Mouse (Mus musculus) heart, embryonic 14.5 days (tissue): Measurements from ENCODE around the gene Rap1gds1. TPM values are rescaled to one million over a fixed set of nuclear protein-coding genes. Genes with fewer than 3 reads are reported as not detected.

Source experiments
- ATAC-seq: fragments of 200-750 bp; cut with Nextera tagmentation; 2 replicates; pipeline ENCODE4 v1.8.0; 2017; ENCODE audit warnings: low read depth, moderate TSS enrichment; ENCODE audit not compliant: insufficient number of reproducible peaks, insufficient read depth, low FRiP score
- H3K27ac ChIP-seq, 2 experiments: fragments of 200-500 bp in 1 of 2; fragments of 300-500 bp in 1 of 2; sonication (generic) in 1 of 2; replicated peaks in 1 of 2; 2 replicates each; pipeline ENCODE4 v1.5.1; 2012 to 2014; ENCODE audit warnings: low read depth in 2 of 2, low read length in 2 of 2, control low read depth in 1 of 2, mild to moderate bottlenecking in 1 of 2, mixed read lengths in 1 of 2; ENCODE audit not compliant: control insufficient read depth in 1 of 2, insufficient read depth in 1 of 2
- H3K27me3 ChIP-seq: fragments of 300-500 bp; sonication (generic); 2 replicates; pipeline ENCODE4 v1.6.1; 2014; ENCODE audit warnings: mild to moderate bottlenecking, low read length, control low read depth; ENCODE audit not compliant: control insufficient read depth, insufficient read depth
- H3K36me3 ChIP-seq: fragments of 300-500 bp; sonication (generic); 2 replicates; pipeline ENCODE4 v1.6.1; 2014; ENCODE audit warnings: mild to moderate bottlenecking, control low read depth, low read length, mixed read lengths; ENCODE audit not compliant: control insufficient read depth, insufficient read depth
- H3K4me1 ChIP-seq, 2 experiments: fragments of 200-500 bp in 1 of 2; fragments of 300-500 bp in 1 of 2; sonication (generic) in 1 of 2; 2 replicates each; pipeline ENCODE4 v1.6.1; 2012 to 2014; ENCODE audit warnings: low read length in 2 of 2, control low read depth in 1 of 2, mixed read lengths in 1 of 2; ENCODE audit not compliant: control insufficient read depth in 2 of 2, insufficient read depth in 2 of 2
- H3K4me2 ChIP-seq: fragments of 300-500 bp; sonication (generic); 2 replicates; pipeline ENCODE4 v1.6.1; 2014; ENCODE audit warnings: mild to moderate bottlenecking, low read length
- H3K4me3 ChIP-seq, 2 experiments: fragments of 200-500 bp in 1 of 2; fragments of 300-500 bp in 1 of 2; sonication (generic) in 1 of 2; 2 replicates each; pipeline ENCODE4 v1.5.1; 2012 to 2014; ENCODE audit warnings: low read length in 2 of 2, mild to moderate bottlenecking in 2 of 2, control low read depth in 1 of 2, low read depth in 1 of 2, moderate library complexity in 1 of 2; ENCODE audit not compliant: control insufficient read depth in 1 of 2, insufficient read depth in 1 of 2
- H3K9ac ChIP-seq: fragments of 300-500 bp; sonication (generic); 2 replicates; pipeline ENCODE4 v1.6.1; 2014; ENCODE audit warnings: mild to moderate bottlenecking, low read length
- H3K9me3 ChIP-seq: fragments of 300-500 bp; sonication (generic); 2 replicates; pipeline ENCODE4 v1.6.1; 2016; ENCODE audit warnings: low read length, control low read depth; ENCODE audit not compliant: control insufficient read depth
- WGBS: fragments of 180-500 bp; shearing (Covaris S2); extraction: QIAGEN DNeasy Blood & Tissue Kit; methylation state at CpG from one replicate; pipeline ENCODE4 v1.1.7; 2014; 5-methylcytosine and 5-hydroxymethylcytosine counted together
- polyA plus RNA-seq: library from polyadenylated mRNA; unstranded; fragments of >200 nt; fragmentation: Nextera tagmentation; extraction: Ambion mirVana; gene quantifications from 2 replicates; pipeline ENCODE4 v1.2.1, GENCODE M21; 2014

Gene Rap1gds1
- polyA plus RNA-seq, 1 experiment from 2014 or later: 52.9 TPM

DNA sequence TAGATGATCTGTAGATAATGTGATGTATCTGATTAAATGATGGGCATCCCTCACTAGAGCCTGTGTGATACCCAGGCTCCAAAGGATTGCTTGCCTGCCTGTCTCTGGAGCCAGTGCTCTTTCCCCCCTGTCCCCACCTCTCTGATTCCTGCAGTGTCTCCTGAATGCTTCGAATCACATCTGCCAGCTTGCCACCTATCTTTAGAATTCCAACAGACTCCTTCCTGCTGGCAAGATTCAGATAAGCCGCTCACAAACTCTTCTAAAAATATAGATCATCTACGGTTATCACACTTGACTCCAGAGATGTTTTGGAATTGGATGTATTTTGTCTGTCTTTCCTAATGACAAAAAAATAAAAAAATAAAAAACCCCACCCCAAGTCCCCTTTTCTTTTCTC lies 28.3 kb upstream of the Rap1gds1 start:
- H3K36me3 ChIP-seq: no peaks in the 10 kb centered on the region
- H3K9me3 ChIP-seq: no peaks in the 10 kb centered on the region
- H3K9ac ChIP-seq: no peak overlapping the region
- WGBS: 12% methylated on average over 3 of the region's 3 CpGs
- no peaks in the 10 kb centered on the region for H3K27me3 ChIP-seq
- no peak overlapping the region for H3K4me3 ChIP-seq
- H3K4me2 ChIP-seq: no peak overlapping the region
- H3K27ac ChIP-seq: no peak overlapping the region
- ATAC-seq: no peak
- H3K4me1 ChIP-seq: peaks cover 0 to 3% of the 10 kb centered on the region in 2 experiments; a peak in 1 of 4 replicates

DNA sequence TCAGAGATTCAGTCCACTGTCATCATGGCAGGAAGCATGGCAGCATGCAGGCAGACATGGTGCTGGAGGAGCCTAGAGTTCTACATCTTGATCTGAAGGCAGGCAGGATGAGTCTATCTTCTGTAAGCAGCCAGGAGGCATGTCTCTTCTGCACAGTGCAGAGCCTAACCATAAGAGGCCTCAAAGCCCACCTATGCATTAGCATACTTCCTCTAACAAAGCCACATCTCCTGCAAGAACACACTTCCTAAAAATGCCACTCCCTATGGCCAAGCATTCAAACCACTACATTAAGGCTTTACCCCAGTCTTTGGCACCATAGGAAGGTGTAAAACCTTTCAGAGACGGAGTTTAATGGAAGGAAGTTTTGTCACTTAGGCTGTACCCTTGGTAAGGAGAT lies 26.9 kb upstream of the Rap1gds1 start:
- Histone ChIP-seq H3K4me2 (no peak overlapping the region), H3K9ac (no peak overlapping the region), H3K9me3 (no peaks in the 10 kb centered on the region), H3K4me1 (no peaks in the 10 kb centered on the region), H3K4me3 (no peak overlapping the region), H3K27ac (no peak overlapping the region), H3K27me3 (no peaks in the 10 kb centered on the region), H3K36me3 (no peaks in the 10 kb centered on the region)
- ATAC-seq: no peak
- WGBS: 88% methylated on average over 1 of the region's 1 CpGs

DNA sequence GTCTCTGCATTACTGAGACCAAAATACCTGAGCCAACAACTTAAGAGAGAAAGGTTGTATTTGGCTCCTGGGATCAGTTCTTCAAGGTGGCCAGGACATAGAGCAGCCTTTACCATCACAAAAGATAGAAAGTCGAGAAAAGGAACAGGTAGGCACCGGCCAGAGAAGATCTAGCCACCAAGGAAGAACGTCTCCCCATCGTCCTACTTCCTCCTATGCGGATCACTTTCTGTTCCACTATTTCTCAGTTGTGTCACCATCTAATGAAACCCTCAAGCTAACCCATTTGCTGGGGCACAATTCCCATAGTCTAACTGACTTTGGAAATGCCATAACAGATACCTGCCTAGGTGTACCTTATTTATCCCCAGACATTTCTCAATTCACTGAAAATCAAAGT lies 24.3 kb upstream of the Rap1gds1 start:
- no peaks in the 10 kb centered on the region for H3K36me3 ChIP-seq
- H3K4me2 ChIP-seq: no peak overlapping the region
- no peak for ATAC-seq
- H3K4me1 ChIP-seq: no peaks in the 10 kb centered on the region
- H3K9ac ChIP-seq: no peak overlapping the region
- 87% methylated on average over 5 of the region's 5 CpGs for WGBS
- no peak overlapping the region for H3K4me3 ChIP-seq
- no peaks in the 10 kb centered on the region for H3K27me3 ChIP-seq
- H3K27ac ChIP-seq: no peak overlapping the region
- no peaks in the 10 kb centered on the region for H3K9me3 ChIP-seq

DNA sequence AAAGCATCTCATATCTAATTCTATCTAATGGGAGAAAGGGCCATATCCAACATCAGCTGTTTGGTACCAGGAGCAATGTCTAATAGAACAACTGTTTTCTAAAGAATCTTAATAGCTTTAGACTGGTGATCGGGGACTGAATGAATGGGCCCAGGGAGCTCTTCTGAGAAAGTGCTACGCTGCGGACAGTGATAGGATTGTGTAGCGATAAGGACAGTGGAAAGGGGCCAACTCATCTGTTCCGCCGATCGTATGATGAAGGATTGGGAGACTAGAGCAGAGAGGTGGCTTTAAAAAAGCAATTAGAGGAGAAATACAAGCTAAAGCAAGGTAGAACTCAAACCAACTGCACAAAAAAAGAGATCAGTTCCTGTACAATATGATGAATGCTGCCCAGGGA lies 20.9 kb upstream of the Rap1gds1 start:
- Histone ChIP-seq H3K9ac (no peak overlapping the region), H3K9me3 (peaks cover 8% of the 10 kb centered on the region; the same call in 1 of the 2 replicates), H3K4me3 (no peak overlapping the region), H3K27ac (no peak overlapping the region), H3K4me2 (no peak overlapping the region), H3K36me3 (no peaks in the 10 kb centered on the region), H3K27me3 (no peaks in the 10 kb centered on the region), H3K4me1 (no peaks in the 10 kb centered on the region)
- WGBS: 57% methylated on average over 7 of the region's 7 CpGs
- no peak for ATAC-seq

DNA sequence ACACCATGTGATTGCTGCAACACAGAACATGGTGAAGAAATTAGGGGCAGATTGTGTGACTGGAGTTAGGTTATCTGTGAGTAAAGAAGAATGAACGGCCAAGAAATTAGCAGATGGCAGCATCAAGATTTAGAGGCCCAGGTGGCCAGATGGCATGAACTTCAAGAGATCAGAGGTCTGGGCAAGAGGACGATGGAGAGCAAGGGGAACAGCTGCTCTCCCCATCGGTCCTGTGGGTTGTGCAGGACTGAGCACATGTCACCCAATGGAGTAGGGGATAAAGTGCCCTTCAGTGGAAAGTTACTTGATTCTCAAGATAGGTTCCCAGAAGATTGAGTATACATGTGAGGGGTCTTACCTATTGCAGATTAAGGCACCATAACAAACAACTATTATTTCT lies 13.5 kb upstream of the Rap1gds1 start:
- Histone ChIP-seq H3K9me3 (peaks cover 21% of the 10 kb centered on the region), H3K4me2 (no peak overlapping the region), H3K36me3 (no peaks in the 10 kb centered on the region), H3K4me1 (no peaks in the 10 kb centered on the region), H3K4me3 (no peak overlapping the region), H3K9ac (no peak overlapping the region), H3K27me3 (no peaks in the 10 kb centered on the region), H3K27ac (no peak overlapping the region)
- no peak for ATAC-seq
- WGBS: 80% methylated on average over 3 of the region's 3 CpGs

DNA sequence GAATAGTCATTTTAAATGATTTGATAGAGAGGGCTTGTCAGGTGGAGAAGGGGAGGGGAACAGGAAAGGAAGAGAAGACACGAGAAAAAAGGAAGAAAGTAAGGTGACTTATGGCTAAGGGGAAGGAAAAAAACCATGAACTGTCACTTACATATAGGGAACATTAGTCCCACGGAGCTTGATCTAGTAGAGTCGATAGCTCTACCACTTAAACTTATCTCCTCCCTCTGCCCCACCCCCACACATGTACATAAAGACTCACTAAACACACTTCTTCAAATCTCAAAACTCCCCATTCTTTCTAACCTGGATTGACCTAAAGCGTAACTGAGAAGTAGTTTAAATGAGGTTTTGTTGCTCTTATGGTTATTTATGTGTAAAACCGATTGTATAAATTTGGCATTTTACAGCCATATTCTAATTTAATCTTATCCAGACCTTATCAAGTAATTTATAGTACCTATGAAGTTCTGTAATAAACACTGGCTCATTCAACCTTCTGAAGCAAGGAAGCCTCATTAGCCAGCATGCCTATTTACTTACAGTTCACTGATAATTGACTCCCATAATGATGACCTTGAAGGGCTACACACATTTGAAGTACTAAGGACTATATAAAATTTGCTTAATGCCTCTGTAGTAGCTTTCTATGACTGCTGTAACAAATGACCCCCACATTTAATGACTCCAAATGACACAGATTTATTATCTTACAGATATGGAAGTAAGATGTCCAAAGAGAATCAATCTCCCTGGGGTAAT lies 9.0 kb upstream of the Rap1gds1 start:
- 67% methylated on average over 5 of the region's 5 CpGs for WGBS
- Histone ChIP-seq H3K9ac (no peak overlapping the region), H3K36me3 (no peaks in the 10 kb centered on the region), H3K4me3 (no peak overlapping the region), H3K4me1 (no peaks in the 10 kb centered on the region), H3K9me3 (peaks cover 13% of the 10 kb centered on the region), H3K27me3 (no peaks in the 10 kb centered on the region), H3K4me2 (no peak overlapping the region), H3K27ac (no peak overlapping the region)
- no peak for ATAC-seq

DNA sequence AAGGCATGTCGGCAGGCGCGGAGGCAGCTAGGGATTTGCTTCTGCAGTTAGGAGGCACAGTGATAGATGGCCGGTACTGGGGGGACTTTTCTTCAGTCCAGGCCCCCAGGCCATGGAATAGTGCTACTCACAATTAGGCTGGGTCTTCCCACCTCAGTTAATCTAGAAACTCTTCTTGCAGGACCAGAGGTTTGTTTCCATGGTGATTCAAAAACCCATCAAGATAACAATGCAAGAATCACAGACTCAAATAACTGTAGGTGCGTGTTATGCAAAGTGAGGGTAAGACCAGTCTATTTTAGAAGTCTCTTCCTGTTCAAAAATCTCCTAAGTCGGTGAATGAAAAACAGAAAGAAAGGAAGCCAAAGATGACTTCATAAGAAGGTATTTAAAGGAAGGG lies 4.8 kb upstream of the Rap1gds1 start:
- no peak for ATAC-seq
- Histone ChIP-seq H3K27me3 (no peaks in the 10 kb centered on the region), H3K27ac (no peak overlapping the region), H3K4me3 (no peak overlapping the region), H3K4me2 (no peak overlapping the region), H3K9me3 (no peaks in the 10 kb centered on the region), H3K4me1 (peaks cover 0 to 7% of the 10 kb centered on the region in 2 experiments; a peak in 1 of 4 replicates), H3K36me3 (no peaks in the 10 kb centered on the region), H3K9ac (no peak overlapping the region)
- WGBS: 78% methylated on average over 6 of the region's 6 CpGs

DNA sequence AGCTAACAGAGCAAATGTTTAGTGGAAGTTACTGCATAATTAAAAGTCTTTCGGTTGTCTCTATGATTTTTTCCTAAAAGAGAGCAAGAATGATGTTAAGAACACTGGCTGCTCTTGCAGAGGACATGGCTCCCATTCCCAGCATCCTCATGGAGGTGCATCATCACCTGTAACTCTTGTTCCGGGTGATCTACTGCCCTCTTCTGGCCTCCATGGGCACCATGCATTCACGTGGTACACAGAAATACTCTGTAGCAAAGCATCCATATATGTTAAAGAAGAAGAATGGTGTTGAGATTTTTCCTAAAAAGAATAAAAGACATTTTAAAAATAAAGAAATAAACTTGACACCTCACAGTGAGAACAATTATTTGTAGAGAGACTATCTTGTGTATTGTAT lies 3.0 kb upstream of the Rap1gds1 start:
- Histone ChIP-seq H3K4me2 (no peak overlapping the region), H3K36me3 (no peaks in the 10 kb centered on the region), H3K27ac (no peak overlapping the region), H3K9me3 (no peaks in the 10 kb centered on the region), H3K27me3 (no peaks in the 10 kb centered on the region), H3K9ac (no peak overlapping the region), H3K4me3 (no peak overlapping the region), H3K4me1 (peaks cover 0 to 8% of the 10 kb centered on the region in 2 experiments; a peak in 1 of 4 replicates)
- 81% methylated on average over 3 of the region's 3 CpGs for WGBS
- no peak for ATAC-seq
